Mouse (Mus musculus) cerebellum, adult 8-10 months (tissue): ENCODE measurements at regions not wholly inside any gene's neighbourhood (a gene's known extent, or its start where the extent isn't known, plus 50 kb on each side); places are given as distances from the start of the nearest gene placed in this dataset.

ENCODE experiments used
- DNase-seq: peaks from one replicate; pipeline ENCODE4 v3.0.0; 2022

DNA sequence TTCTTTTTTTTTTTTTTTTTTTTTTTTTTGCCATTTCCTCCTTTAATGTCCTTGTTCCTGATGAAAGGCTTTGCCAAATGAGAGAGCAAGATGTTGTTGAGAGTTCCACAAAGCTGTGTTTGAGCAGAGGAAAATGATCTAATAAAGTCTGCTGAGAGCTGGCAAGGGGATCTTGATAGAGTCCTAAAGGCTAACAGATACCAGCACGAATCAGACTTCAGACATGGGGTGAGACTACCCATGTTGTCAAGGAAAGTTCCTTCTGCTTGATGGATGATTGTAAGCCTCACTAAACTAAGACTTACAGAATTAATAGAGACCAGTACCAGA, 665.2 kb upstream of the Fam92a start:
- DNase-seq: no peak

DNA sequence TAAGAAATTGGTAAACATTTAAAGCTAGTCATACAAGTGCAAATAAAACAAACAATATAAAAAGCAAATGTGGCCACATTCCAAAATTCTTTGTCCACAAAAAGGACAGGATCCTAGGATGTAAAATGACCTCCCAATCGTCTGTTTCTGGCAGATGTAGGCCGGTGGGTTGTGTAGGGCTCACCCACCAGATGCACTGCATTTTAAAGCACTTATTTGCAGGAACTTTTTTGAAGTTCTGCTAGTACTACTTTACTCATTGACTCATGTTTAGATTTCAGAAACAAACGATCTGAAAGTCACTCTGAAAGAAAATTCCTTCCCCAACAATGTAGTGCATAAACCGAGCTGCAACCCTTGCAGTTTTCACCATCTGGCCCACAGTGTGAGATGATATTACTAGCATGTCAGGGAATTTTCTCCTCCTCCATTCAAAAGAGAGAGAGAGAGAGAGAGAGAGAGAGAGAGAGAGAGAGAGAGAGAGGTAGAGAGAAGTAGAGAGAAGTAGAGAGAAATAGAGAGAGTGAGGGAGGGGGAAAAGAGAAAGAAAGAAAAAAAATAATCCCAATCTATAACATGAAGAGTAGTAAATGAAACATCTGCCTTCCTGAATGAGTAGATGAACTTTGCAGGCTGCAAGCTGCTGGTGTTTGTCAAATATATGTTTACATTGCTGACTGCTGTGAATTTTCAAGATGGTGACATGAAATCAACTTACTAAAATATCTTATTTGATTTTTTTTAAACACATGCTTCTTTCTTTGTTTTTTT, 664.7 kb upstream of the Fam92a start:
- DNase-seq: no peak

GRCm38 (mm10) chr4:12826419-12826818, 654.6 kb upstream of the Fam92a start:
- DNase-seq: no peak

GRCm38 (mm10) chr4:12814251-12814650, 642.4 kb upstream of the Fam92a start:
- DNase-seq: no peak

DNA sequence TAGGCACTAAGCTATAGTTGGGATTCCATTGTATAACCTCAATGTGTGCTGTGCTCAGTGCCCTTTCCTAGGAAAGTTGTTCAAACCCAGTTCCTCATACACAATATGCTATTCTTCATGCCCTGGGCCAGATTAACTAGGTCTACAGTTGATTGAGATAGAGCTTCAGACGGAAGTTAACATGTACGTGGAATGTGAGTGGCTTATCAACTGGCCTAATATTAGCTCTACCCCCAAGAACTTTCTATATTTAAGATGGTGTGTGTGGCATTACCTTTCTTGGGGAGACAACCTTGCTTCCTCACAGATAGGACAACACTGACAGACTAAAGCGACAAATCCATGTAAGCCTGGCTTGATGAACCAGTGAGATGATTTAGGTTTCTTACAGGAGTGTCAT, 629.4 kb upstream of the Fam92a start:
- DNase-seq: no peak

DNA sequence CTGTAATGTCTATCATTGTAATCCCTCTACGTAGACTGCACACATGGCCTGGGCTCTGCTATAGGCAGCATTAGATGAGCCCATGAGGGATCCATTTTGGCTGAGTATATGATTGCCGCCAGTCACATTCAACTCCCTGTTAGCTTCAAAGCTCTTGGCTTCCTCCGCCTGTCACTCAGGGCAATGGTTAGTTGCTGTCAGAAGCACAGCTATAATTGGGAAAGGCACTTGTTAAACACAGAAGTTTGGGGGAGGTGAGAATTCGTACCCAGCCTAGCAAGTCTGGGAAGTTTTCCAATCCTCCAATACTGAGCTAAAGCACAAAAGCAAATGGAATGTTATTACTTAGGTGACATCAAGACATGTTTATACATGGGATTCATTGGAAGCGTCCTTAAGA, 627.7 kb upstream of the Fam92a start:
- no peak for DNase-seq

DNA sequence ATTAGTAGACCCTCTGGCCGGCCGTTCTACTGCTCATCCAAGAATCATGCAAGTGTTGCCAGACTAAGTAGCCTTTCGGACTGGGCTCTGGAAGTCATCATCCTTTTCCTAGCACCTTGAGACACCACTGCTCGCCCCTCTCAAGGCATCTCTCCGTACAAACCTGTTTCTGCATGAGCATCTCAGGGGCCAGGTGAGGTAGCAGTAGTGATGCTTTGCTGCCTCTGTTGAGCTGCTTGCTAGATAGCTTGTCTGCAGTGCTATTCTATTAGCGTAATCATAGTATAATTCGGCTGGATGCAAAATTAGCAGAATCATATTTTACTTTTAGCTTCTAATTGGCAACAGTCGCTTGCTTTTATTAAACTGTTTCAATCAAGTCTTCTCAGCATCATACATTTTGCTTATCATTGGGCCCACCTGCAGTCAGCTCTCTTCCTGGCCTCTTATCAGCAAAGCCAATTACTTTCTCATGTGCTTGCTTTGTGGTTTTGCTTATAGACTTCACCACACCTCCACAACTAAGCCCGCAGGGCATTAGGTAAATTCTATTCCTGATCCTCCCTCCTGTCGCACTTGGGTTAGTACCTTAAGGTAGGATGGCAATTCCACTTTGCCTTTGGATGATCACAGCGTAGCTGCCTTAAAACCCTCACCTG, 621.1 kb upstream of the Fam92a start:
- DNase-seq: no peak

DNA sequence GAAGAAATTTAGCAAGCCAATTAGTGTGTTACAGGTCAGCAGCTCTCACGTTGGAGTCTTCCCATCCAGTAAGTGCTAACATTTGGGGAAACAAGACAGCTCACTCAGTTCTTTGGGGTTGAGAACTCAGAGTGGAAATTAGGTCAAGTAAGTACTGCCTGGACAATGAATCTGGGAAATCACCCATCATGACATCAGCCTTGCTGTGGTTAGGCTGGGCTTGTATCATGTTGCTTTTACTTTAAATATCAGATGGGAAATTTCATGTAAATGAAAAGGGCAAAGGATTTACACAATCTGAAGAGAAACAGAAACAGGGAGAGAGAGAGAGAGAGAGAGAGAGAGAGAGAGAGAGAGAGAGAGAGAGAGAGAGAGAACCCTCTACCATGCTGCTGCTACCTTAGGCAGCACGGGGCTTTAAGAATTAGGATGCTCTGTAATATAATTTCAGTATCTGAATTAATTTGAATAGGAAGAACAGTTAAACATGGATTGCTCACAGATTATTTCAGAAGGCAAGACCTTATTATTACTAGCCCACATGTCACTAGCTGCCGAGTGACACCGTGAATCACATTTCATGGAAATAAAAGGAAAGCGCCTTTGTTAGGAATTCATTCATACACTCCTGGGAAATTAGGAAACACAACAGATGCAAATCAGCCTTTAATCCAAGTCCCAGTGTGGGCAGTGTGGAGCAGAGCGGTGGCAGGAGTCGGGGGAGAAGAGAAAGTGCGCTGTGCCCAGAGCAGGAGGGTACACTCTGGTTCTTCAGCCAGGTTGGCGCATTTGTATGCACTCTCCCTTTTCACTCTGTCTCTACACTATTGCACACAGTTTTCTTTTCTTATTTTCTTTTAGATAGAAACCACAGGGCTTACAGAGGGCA, 620.2 kb upstream of the Fam92a start:
- DNase-seq: no peak

DNA sequence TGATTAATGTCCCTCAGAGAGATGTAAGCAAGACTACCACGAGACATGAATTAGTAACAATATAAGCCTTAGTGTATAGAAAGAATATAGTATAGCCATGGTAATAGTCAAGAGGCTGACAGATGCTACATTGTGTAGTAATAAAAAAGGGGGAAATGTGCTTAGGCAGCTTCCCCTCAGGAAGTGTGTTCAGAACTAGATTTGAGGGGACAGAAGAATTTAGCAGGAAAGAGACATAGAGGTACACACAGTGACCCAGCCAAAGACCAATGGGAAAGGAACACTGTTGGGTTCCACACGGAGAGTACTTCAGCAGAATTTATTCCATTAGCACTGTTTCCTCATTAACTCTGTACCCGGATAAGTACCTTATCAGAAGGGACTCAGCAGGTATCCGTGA, 614.0 kb upstream of the Fam92a start:
- DNase-seq: no peak

DNA sequence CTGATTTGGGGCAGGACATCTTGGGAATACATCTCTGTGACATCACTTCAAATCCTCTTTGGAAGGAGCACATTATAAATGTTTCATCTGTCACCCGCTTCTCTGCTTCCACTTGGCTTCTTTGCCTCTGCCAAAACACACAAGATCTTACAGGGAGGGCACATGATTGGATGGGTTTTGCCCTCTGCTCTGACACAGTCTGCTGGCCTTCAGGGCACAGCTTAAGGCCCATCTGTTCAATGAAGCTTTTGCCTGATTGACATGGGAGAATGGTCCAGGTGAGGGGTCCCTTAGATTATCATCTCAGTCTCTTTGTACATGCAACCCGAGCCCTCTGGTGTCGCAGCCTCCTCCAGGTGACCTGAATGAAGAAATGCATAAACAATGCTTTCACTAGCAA, 612.7 kb upstream of the Fam92a start:
- no peak for DNase-seq

DNA sequence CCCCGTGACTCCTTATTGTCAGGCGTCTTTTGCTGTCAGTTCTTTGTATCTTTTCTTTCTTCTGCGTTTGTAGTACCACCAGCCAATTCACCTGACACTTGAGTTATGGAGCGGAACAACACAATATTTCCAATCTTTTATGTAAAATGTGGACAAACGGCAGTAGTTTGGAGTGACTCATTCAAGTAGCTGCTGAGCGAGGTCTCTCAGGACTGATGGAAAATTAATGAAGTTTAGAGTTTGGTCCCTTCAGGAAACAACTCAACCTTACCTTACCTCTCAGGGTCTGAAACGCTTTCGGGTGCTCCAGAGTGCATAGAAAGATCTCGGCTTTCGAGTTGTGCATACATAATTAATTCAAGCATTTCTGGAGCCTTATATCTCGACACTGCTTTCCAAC, 612.3 kb upstream of the Fam92a start:
- no peak for DNase-seq

DNA sequence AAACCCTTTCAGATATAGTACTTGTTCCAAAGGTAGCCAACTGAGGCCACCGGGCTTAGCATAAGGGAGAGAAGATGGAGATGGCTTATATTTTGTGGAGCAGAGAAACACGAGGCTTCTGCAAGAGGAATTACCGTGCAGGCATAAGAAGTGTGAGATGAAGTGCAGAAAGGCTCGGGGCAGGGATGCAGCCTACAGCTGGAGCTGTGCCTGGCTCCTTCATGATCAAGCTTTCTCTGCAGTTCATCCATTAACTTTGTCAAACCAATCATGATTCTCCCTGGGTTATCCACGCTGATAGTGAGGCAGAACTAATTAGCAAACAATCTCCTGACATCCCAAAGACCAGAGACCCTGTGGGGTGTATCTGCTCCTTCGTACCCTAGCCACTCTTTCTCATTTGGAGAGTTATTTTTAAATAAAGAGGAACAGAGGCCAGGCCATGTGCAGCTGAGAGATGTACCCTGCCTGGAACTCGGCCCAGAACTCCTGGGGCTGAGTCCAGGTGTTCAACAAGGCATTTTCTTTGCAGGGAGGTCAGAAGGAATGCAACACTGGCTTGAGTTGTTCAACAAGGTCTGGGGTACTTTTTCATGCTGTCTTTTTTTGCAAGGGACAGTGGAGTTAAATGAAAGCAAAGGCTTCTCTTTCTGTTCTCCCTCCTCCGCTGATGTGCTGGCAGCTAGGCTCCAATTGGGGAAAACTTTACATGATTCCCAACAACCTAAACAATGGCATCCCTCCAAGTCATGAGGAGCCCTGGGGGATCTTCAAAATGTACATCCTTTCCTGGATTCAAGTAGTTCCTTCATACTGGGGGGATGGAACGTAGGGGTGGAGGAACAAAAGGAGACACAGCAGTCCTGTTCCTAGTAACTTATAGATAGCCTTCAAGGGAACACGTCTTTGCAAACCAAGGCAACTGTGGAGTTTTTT, 610.4 kb upstream of the Fam92a start:
- no peak for DNase-seq

DNA sequence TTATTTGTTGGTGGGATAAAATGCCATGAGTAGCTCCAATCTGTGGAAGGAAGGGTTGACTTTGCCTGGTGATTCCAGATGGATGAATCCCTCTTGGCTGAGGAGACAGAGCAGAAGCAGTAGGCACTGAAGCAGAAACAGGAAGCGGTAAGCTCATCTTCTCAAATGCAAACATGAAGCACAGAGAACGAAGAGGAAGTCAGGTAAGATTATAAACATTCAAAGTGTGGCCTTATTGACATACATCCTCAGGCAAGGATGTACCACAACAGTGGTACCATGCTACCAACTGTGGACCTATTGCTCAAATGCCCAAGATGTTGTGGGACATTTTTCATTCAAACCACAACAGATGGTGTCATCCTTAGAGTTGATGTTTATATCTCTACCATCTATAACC, 608.4 kb upstream of the Fam92a start:
- no peak for DNase-seq

- no peak for DNase-seq
Measured at GRCm38 (mm10) chr4:12779211-12779610, 607.4 kb upstream of the Fam92a start.

- DNase-seq: no peak
Measured at GRCm38 (mm10) chr4:12778163-12778562, 606.3 kb upstream of the Fam92a start.

DNA sequence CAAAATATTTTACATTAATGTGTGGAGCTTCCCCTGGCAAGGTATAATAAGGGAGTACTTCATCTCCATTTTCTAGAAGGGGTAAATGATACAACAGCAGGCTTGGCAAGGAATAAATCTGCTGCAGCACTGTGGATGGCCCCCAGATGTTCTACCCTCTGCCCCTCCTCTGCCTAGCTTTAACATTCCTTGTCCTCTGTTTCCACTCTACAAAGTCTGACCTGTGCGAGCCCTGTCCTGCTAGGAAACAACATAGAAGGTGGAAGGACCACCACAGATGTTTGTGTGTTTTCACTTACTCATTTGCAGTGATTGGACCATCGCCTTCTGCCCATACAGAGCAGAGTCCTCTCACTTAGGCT, 604.4 kb upstream of the Fam92a start:
- DNase-seq: no peak

DNA sequence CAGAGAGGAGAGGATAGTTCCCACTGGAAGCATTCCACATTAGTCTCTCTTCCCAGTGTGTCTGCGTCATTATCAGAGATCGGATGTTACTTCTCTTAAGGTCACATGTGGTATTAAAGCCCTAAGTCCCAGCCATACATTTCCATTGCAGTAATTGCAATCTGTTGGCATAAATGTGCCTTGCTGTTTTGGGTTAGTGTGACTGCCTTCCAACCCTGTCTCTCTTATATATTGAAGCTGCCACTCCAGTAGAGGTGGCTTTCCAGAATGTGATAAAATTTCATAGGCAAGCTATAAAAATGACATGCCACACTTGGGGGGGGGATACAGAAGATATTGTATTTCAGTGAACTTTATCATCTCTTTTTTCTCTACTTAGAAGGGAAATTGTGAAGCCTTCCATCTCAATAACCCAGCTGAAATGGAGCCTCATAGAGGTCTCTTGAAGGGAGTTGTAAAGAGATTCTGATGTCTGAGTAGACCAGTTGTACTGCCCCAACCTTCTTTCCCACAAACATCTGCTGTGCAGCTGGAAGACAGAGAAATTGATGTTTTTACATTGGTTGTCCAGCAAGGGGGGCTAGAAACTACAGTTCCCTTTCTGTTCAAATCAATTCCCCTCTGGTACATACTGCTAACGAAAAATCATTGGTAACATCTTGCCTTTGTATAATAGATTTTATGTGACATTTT, 603.9 kb upstream of the Fam92a start:
- no peak for DNase-seq

DNA sequence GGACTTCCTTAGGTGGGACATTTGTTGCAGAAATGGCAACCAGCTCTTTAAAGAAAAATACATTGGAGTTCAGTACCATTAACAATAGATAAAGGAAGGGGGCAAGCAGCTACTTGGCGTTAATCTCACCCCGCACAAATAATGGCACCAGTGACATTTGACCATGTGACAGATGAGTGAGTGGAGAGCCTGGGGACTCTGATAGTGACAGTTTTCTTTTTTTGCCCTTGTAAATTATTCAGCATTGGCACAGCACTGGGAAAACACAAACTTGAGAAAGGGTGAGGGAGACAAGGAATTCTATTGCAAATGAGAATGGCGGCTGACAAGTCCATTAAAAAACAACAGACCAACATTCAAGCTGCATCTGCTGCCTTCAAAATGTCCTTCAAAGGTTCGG, 603.3 kb upstream of the Fam92a start:
- DNase-seq: no peak

DNA sequence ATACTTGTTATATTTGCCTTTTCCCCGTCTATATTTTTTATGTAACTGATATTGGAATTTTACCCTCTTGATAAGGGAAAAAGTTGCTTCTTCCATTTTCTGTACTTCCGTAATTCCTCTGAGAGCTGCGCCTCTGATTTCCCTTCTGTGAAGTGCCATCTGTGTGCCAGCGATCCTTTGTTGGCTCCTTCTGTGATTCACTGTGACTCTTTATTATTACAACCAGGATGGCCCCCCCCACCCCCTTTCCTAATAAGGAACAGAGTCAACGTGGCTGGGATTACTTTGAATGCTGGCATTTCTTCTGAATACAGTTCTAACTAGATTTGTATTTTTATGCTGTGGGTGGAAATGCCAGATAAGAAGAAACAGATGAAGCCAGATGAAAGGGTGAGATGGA, 602.9 kb upstream of the Fam92a start:
- no peak for DNase-seq

- DNase-seq: no peak
Measured at GRCm38 (mm10) chr4:12773201-12773600, 601.4 kb upstream of the Fam92a start.

GRCm38 (mm10) chr4:12770131-12770780, 598.4 kb upstream of the Fam92a start:
- no peak for DNase-seq

- no peak for DNase-seq
Measured at GRCm38 (mm10) chr4:12769092-12769491, 597.3 kb upstream of the Fam92a start.
